Mouse (Mus musculus) heart, embryonic 13.5 days (tissue): ENCODE results near the gene Fgfr2. TPM values are rescaled to one million over a fixed set of nuclear protein-coding genes. Genes with fewer than 3 reads are reported as not detected.
A peak's percentile ranks its signal among the peaks of the same experiment; 100 is the strongest.

Experiments used
- ATAC-seq: fragments of 200-750 bp; cut with Nextera tagmentation; 2 replicates; pipeline ENCODE4 v1.8.0; 2017; ENCODE audit warnings: moderate TSS enrichment; ENCODE audit not compliant: insufficient number of reproducible peaks, low FRiP score, low TSS enrichment; ENCODE audit errors: extremely low read depth
- H3K27ac ChIP-seq: fragments of 300-500 bp; sonication (generic); replicated peaks from 2 replicates; pipeline ENCODE4 v1.5.1; 2015; ENCODE audit warnings: moderate library complexity, mild to moderate bottlenecking, inconsistent platforms
- H3K27me3 ChIP-seq: fragments of 300-500 bp; sonication (generic); replicated peaks from 2 replicates; pipeline ENCODE4 v1.6.1; 2015; ENCODE audit warnings: mild to moderate bottlenecking, inconsistent platforms
- H3K36me3 ChIP-seq: fragments of 300-500 bp; sonication (generic); 2 replicates; pipeline ENCODE4 v1.6.1; 2015; ENCODE audit warnings: mild to moderate bottlenecking, inconsistent platforms
- H3K4me1 ChIP-seq: fragments of 300-500 bp; sonication (generic); 2 replicates; pipeline ENCODE4 v1.6.1; 2015; ENCODE audit warnings: inconsistent platforms
- H3K4me2 ChIP-seq: fragments of 300-500 bp; sonication (generic); 2 replicates; pipeline ENCODE4 v1.6.1; 2015; ENCODE audit warnings: inconsistent platforms, mild to moderate bottlenecking, moderate library complexity
- H3K4me3 ChIP-seq: fragments of 300-500 bp; sonication (generic); 2 replicates; pipeline ENCODE4 v1.5.1; 2015; ENCODE audit warnings: moderate library complexity, mild to moderate bottlenecking, inconsistent platforms
- H3K9ac ChIP-seq: fragments of 300-500 bp; sonication (generic); 2 replicates; pipeline ENCODE4 v1.6.1; 2015; ENCODE audit warnings: inconsistent platforms, mild to moderate bottlenecking, moderate library complexity
- H3K9me3 ChIP-seq: fragments of 300-500 bp; sonication (generic); 2 replicates; pipeline ENCODE4 v1.6.1; 2016; ENCODE audit warnings: inconsistent platforms
- WGBS: fragments of 180-500 bp; shearing (Covaris S2); methylation state at CpG from one replicate; pipeline ENCODE4 v1.1.7; 2015; ENCODE audit warnings: mixed read lengths; 5-methylcytosine and 5-hydroxymethylcytosine counted together
- polyA plus RNA-seq: library from polyadenylated mRNA; unstranded; fragments of >200 nt; fragmentation: Nextera tagmentation; extraction: Ambion mirVana; gene quantifications from 2 replicates; pipeline ENCODE4 v1.2.1, GENCODE M21; 2015

The Fgfr2 gene
- polyA plus RNA-seq, 1 experiment from 2014 or later = 22.5 TPM

GRCm38 (mm10) chr7:130288719-130289427 is 2834.3 kb downstream of the Fgfr2 start:
- peaks cover 38% of the 10 kb centered on the region for H3K27me3 ChIP-seq
- no peaks in the 10 kb centered on the region for H3K9me3 ChIP-seq
- H3K36me3 ChIP-seq = no peaks in the 10 kb centered on the region
- H3K4me1 ChIP-seq = peaks cover 41% of the 10 kb centered on the region
- peak overlapping the region; percentile 24 for H3K4me2 ChIP-seq
- ATAC-seq = no peak
- no peak overlapping the region for H3K9ac ChIP-seq
- H3K4me3 ChIP-seq = no peak overlapping the region
- H3K27ac ChIP-seq = no peak overlapping the region
- 54% methylated on average over 11 of the region's 11 CpGs for WGBS

GRCm38 (mm10) chr7:130288248-130288647 is 2834.9 kb downstream of the Fgfr2 start:
- Histone ChIP-seq H3K9ac (no peak overlapping the region), H3K27ac (peak overlapping the region; percentile 16), H3K4me3 (no peak overlapping the region), H3K4me2 (no peak overlapping the region), H3K9me3 (no peaks in the 10 kb centered on the region), H3K27me3 (peaks cover 38% of the 10 kb centered on the region), H3K4me1 (peaks cover 41% of the 10 kb centered on the region), H3K36me3 (no peaks in the 10 kb centered on the region)
- WGBS = 52% methylated on average over 7 of the region's 7 CpGs
- no peak for ATAC-seq

DNA sequence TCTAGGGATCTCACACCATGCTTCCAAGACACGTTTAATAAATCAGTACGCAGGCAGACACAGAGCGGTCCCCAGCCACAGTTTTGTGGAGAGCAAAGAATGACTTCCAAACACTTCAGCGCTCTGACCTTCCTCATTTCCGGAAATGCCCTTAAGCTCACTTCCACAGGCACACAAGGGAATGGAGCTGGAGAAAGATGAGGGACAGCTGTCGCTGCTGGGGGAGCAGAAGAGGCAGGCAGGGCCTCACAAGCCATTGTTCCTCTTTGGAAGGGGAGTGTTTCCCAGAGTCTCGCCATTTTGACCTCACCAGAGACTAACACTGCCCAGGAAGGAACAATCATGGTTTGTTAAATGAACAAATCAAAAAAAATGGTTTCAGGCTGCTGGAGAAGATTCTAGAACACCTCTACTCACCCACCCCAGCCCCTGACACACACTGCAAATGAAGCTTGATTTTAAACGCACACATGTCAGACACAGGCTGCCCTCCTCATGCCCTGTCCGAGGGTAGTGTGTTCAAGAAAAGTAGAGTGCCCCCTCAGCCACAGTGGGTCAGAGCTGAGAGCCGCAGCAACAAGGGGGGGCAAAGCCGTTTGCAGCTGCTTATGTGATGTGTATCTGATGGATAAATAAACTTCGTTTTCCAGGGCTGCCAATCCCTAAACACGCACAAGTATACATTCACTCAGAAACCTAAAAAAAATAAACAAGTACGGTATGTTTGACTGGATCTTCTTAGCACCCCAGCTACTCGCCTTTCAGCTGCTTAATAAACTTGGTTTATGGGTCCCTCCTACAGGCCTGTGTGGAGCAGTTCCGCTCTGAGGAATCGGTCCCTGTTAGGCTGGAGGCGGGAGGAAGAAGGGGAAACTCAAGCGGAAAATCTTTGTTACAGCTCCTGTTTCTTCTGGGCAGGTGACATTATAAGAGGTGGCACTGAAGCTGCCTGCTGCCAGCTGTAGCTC is 2844.1 kb downstream of the Fgfr2 start:
- Histone ChIP-seq H3K9me3 (no peaks in the 10 kb centered on the region), H3K36me3 (no peaks in the 10 kb centered on the region), H3K4me1 (no peaks in the 10 kb centered on the region), H3K27me3 (peaks cover 11% of the 10 kb centered on the region; the same call in 1 of the 2 replicates), H3K9ac (no peak overlapping the region), H3K4me3 (no peak overlapping the region), H3K4me2 (no peak overlapping the region), H3K27ac (peak overlapping the region; percentile 32)
- ATAC-seq = no peak
- WGBS = 59% methylated on average over 19 of the region's 19 CpGs

DNA sequence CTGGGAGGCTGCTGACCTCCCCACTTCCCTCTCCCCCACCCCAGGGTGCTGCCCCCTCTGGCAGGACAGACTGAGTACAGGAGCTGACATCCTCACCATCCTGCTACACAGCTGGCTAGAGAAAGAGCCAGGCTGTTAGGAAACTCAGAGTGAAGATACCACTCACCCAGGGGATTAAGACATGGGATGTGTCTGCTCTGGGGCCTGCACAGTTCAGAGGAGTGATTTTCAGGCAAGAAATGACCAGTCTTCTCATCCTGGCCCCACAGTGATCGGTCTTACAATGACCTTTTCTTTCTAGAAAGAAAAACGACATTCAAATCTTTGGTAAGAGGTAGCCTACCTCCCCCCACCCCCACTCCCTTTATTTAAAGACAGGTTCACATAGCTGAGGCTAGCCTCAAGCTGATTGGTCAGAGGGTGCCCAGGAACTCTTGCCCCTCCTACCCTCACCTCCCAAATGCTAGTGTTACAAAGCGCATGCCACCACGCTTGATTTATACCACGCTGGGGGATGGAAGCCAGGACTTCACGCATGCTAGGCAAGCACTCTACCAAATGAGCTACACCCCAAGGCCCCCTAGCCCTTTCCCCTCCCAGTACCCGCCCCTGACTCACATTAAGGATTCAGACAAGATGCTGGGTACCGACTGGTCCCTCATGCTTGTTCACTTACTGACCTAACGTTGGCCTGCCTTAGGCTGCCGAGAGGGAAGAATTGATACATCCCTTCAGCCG is 2845.0 kb downstream of the Fgfr2 start:
- Histone ChIP-seq H3K9ac (no peak overlapping the region), H3K36me3 (no peaks in the 10 kb centered on the region), H3K9me3 (no peaks in the 10 kb centered on the region), H3K4me2 (no peak overlapping the region), H3K4me1 (0 out of 2 replicates have a peak, but pooled peaks cover 4% of the 10 kb centered on the region), H3K27ac (peak overlapping the region; percentile 32), H3K27me3 (peaks cover 11% of the 10 kb centered on the region; the same call in 1 of the 2 replicates), H3K4me3 (no peak overlapping the region)
- 71% methylated on average over 11 of the region's 11 CpGs for WGBS
- no peak for ATAC-seq

DNA sequence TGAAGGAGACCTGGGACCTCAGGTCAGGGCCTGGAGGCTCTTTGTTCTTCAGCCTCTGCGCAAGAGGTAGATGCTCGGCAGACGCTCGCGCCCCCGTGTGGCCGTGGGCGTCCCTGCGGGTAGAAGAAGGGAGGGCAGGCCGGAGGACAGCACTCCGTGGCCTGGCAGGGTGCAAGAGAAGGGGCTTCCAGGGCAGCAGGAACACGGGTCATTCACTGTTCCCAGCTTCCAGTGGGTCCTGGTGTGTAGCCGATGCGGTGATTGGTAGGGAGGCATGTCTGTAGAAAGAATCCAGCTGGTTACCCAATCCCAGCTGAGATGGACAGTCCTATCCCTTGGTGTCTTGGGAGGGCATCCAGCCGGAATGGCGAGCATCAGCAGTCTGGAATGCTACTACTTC is 2849.9 kb downstream of the Fgfr2 start:
- Histone ChIP-seq H3K27ac (no peak overlapping the region), H3K27me3 (peaks cover 49% of the 10 kb centered on the region), H3K4me3 (no peak overlapping the region), H3K4me1 (0 out of 2 replicates have a peak, but pooled peaks cover 6% of the 10 kb centered on the region), H3K36me3 (no peaks in the 10 kb centered on the region), H3K9me3 (no peaks in the 10 kb centered on the region), H3K9ac (no peak overlapping the region), H3K4me2 (no peak overlapping the region)
- 9% methylated on average over 16 of the region's 16 CpGs for WGBS
- ATAC-seq = no peak

DNA sequence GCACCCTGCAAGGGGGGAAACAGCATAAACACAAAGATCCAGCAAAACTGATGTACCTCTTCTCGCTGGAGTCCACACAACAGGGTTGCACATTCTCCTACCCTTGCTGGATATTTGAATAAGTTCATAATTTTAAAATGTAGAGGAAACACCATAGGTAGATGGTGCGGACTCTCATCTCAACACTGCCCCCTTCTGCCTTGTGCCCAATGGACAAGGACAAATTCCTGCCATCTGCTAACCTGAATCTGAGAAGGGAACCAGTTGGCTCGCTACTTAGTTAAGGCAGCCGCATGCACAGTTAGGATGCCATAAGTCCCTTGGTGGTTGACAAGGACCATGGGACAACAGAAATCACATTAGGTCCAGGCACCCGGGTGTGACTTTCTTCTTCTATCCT is 2852.3 kb downstream of the Fgfr2 start:
- no peak for ATAC-seq
- no peak overlapping the region for H3K27ac ChIP-seq
- no peaks in the 10 kb centered on the region for H3K36me3 ChIP-seq
- no peak overlapping the region for H3K9ac ChIP-seq
- H3K4me2 ChIP-seq = no peak overlapping the region
- 81% methylated on average over 5 of the region's 5 CpGs for WGBS
- peaks cover 12% of the 10 kb centered on the region for H3K4me1 ChIP-seq
- no peak overlapping the region for H3K4me3 ChIP-seq
- H3K9me3 ChIP-seq = no peaks in the 10 kb centered on the region
- H3K27me3 ChIP-seq = peaks cover 50% of the 10 kb centered on the region

DNA sequence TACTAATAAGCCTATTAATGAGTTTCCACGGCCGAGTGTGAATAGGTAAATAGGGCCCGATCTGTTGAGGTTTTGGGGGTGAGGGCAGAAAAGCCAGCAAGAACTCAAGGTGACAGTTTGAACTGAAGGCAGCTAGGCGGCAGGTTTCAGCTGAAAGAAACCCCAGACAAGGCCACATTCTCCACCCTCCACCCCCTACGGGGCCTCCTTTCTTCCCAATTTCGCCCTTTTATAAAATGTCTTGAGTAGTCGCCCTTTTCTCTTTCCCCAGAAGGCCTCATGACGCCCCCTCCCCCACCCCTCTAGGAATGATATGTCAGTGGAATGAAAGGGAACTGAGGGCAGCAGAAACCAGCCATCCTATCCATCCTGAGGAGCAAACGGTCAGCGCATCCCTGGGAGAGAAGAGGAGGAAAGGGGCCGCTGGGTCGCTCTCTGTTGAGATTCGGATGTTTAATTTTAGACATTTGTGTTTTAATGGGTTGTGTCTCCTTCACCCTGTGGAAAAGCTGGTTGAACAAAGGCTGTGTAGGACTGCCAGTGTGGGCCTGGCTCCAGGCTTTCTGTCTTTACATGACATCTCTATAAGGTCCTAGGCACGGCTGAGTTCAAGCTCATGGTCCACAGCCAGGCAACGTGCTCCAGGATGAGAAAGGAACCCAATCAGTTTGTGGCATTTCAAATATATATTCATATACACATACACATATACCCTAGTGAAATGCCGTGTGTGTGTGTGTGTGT is 2853.9 kb downstream of the Fgfr2 start:
- no peaks in the 10 kb centered on the region for H3K9me3 ChIP-seq
- no peak overlapping the region for H3K27ac ChIP-seq
- no peak overlapping the region for H3K9ac ChIP-seq
- peaks cover 40% of the 10 kb centered on the region for H3K27me3 ChIP-seq
- ATAC-seq = no peak
- peaks cover 19% of the 10 kb centered on the region for H3K4me1 ChIP-seq
- no peak overlapping the region for H3K4me3 ChIP-seq
- no peaks in the 10 kb centered on the region for H3K36me3 ChIP-seq
- no peak overlapping the region for H3K4me2 ChIP-seq
- 59% methylated on average over 16 of the region's 16 CpGs for WGBS

DNA sequence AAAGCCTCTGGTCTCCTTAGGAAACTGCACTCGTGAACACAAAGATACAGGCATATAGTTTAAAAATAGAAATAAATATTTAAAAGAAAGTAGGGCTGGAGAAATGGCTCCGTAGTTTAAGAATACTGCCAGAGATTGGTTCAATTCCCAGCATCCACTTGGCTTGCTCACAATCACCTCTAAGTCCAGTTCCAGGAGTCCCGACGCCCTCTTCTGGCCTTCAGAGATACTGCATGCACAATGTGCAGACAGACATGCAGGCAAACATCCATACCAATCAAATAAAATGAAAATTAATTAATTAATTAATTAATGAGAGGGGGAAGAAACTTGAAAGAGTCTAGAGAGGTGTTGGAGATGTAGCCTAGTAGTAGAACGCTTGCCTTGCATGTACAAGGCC is 2856.1 kb downstream of the Fgfr2 start:
- WGBS = 40% methylated on average over 5 of the region's 5 CpGs
- ATAC-seq = no peak
- Histone ChIP-seq H3K27me3 (peaks cover 30% of the 10 kb centered on the region), H3K36me3 (no peaks in the 10 kb centered on the region), H3K4me3 (no peak overlapping the region), H3K27ac (no peak overlapping the region), H3K9me3 (no peaks in the 10 kb centered on the region), H3K9ac (no peak overlapping the region), H3K4me1 (peaks cover 36% of the 10 kb centered on the region), H3K4me2 (no peak overlapping the region)

- Histone ChIP-seq H3K27me3 (peaks cover 25% of the 10 kb centered on the region), H3K36me3 (no peaks in the 10 kb centered on the region), H3K4me3 (peak overlapping the region; percentile 73), H3K9me3 (no peaks in the 10 kb centered on the region), H3K9ac (peak overlapping the region; percentile 88), H3K4me1 (peaks cover 45% of the 10 kb centered on the region), H3K4me2 (peak overlapping the region; percentile 87), H3K27ac (peak overlapping the region; percentile 86)
- under 1% methylated on average over 51 of the region's 52 CpGs for WGBS
- ATAC-seq = peak; percentile 80
Observed at GRCm38 (mm10) chr7:130266166-130266490, 2857.0 kb downstream of the Fgfr2 start.

GRCm38 (mm10) chr7:130265319-130266165 is 2857.6 kb downstream of the Fgfr2 start:
- Histone ChIP-seq H3K4me2 (peak overlapping the region; percentile 87), H3K27ac (peak overlapping the region; percentile 86), H3K9ac (peak overlapping the region; percentile 88), H3K4me1 (peaks cover 51% of the 10 kb centered on the region), H3K9me3 (no peaks in the 10 kb centered on the region), H3K27me3 (peaks cover 26% of the 10 kb centered on the region; the same call in 1 of the 2 replicates), H3K4me3 (peak overlapping the region; percentile 73), H3K36me3 (peaks cover 4% of the 10 kb centered on the region; the same call in 1 of the 2 replicates)
- under 1% methylated on average over 58 of the region's 58 CpGs for WGBS
- ATAC-seq = no peak
